Mouse (Mus musculus): ENCODE measurements around the gene Tmem120b. TPM values are rescaled to one million over a fixed set of nuclear protein-coding genes. Genes with fewer than 3 reads are reported as not detected.

Gene Tmem120b
- polyA plus RNA-seq, 1 experiment = 1.6 TPM

GRCm38 (mm10) chr5:123148073-123148722, 80.0 kb downstream of the Tmem120b start:
- Histone ChIP-seq H3K27ac (ENCODE audit: insufficient read depth, low read depth, low read length) (no peak overlapping the region), H3K4me3 (ENCODE audit: low read depth, low read length) (no peak overlapping the region), H3K4me1 (ENCODE audit: control insufficient read depth, insufficient read depth, insufficient read length, low read length) (peaks cover 13% of the 10 kb centered on the region), H3K27me3 (ENCODE audit: control insufficient read depth, insufficient read depth, low read length) (no peaks in the 10 kb centered on the region), H3K36me3 (ENCODE audit: control insufficient read depth, insufficient read depth, low read length) (peaks cover 62% of the 10 kb centered on the region)
- TF ChIP-seq POLR2A (IDR thresholded peaks at IDR 0.05; ENCODE audit: low read depth, low read length) (no peak), CTCF (IDR thresholded peaks at IDR 0.05; ENCODE audit: extremely low read depth, insufficient read length, insufficient replicate concordance, low read depth, low read length) (no peak)
- 84% methylated on average over 25 of the region's 25 CpGs for WGBS

- H3K4me3 ChIP-seq (ENCODE audit: low read depth, low read length) = peak overlapping the region; percentile 59
- TF ChIP-seq CTCF (IDR thresholded peaks at IDR 0.05; ENCODE audit: extremely low read depth, insufficient read length, insufficient replicate concordance, low read depth, low read length) (peak; percentile 99), POLR2A (IDR thresholded peaks at IDR 0.05; ENCODE audit: low read depth, low read length) (no peak)
- H3K27me3 ChIP-seq (ENCODE audit: control insufficient read depth, insufficient read depth, low read length) = no peaks in the 10 kb centered on the region
- peaks cover 13% of the 10 kb centered on the region for H3K4me1 ChIP-seq (ENCODE audit: control insufficient read depth, insufficient read depth, insufficient read length, low read length)
- H3K36me3 ChIP-seq (ENCODE audit: control insufficient read depth, insufficient read depth, low read length) = peaks cover 70% of the 10 kb centered on the region
- 6% methylated on average over 19 of the region's 19 CpGs for WGBS
- peak overlapping the region; percentile 41 for H3K27ac ChIP-seq (ENCODE audit: insufficient read depth, low read depth, low read length)
These were observed 81.5 kb downstream of the Tmem120b start for GRCm38 (mm10) chr5:123149451-123150400.

- Histone ChIP-seq H3K27me3 (ENCODE audit: control insufficient read depth, insufficient read depth, low read length) (no peaks in the 10 kb centered on the region), H3K36me3 (ENCODE audit: control insufficient read depth, insufficient read depth, low read length) (peaks cover 67% of the 10 kb centered on the region), H3K4me1 (ENCODE audit: control insufficient read depth, insufficient read depth, insufficient read length, low read length) (peaks cover 9% of the 10 kb centered on the region), H3K4me3 (ENCODE audit: low read depth, low read length) (peak overlapping the region; percentile 59), H3K27ac (ENCODE audit: insufficient read depth, low read depth, low read length) (peak overlapping the region; percentile 88)
- 16% methylated on average over 7 of the region's 7 CpGs for WGBS
- TF ChIP-seq POLR2A (IDR thresholded peaks at IDR 0.05; ENCODE audit: low read depth, low read length) (no peak), CTCF (IDR thresholded peaks at IDR 0.05; ENCODE audit: extremely low read depth, insufficient read length, insufficient replicate concordance, low read depth, low read length) (no peak)
These were observed 82.4 kb downstream of the Tmem120b start for GRCm38 (mm10) chr5:123150641-123151040.

- H3K27me3 ChIP-seq (ENCODE audit: control insufficient read depth, insufficient read depth, low read length) = no peaks in the 10 kb centered on the region
- H3K4me1 ChIP-seq (ENCODE audit: control insufficient read depth, insufficient read depth, insufficient read length, low read length) = peaks cover 9% of the 10 kb centered on the region
- peaks cover 69% of the 10 kb centered on the region for H3K36me3 ChIP-seq (ENCODE audit: control insufficient read depth, insufficient read depth, low read length)
- peak overlapping the region; percentile 59 for H3K4me3 ChIP-seq (ENCODE audit: low read depth, low read length)
- 34% methylated on average over 7 of the region's 7 CpGs for WGBS
- TF ChIP-seq POLR2A (IDR thresholded peaks at IDR 0.05; ENCODE audit: low read depth, low read length) (no peak), CTCF (IDR thresholded peaks at IDR 0.05; ENCODE audit: extremely low read depth, insufficient read length, insufficient replicate concordance, low read depth, low read length) (no peak)
- peak overlapping the region; percentile 88 for H3K27ac ChIP-seq (ENCODE audit: insufficient read depth, low read depth, low read length)
These were observed 82.9 kb downstream of the Tmem120b start for GRCm38 (mm10) chr5:123151077-123151476.

- Histone ChIP-seq H3K27ac (ENCODE audit: insufficient read depth, low read depth, low read length) (peak overlapping the region; percentile 7; the same call in 1 of the 2 replicates), H3K4me3 (ENCODE audit: low read depth, low read length) (no peak overlapping the region), H3K36me3 (ENCODE audit: control insufficient read depth, insufficient read depth, low read length) (peaks cover 66% of the 10 kb centered on the region), H3K27me3 (ENCODE audit: control insufficient read depth, insufficient read depth, low read length) (no peaks in the 10 kb centered on the region), H3K4me1 (ENCODE audit: control insufficient read depth, insufficient read depth, insufficient read length, low read length) (peaks cover 9% of the 10 kb centered on the region)
- TF ChIP-seq POLR2A (IDR thresholded peaks at IDR 0.05; ENCODE audit: low read depth, low read length) (no peak), CTCF (IDR thresholded peaks at IDR 0.05; ENCODE audit: extremely low read depth, insufficient read length, insufficient replicate concordance, low read depth, low read length) (no peak)
- 90% methylated on average over 19 of the region's 19 CpGs for WGBS
These were observed 83.6 kb downstream of the Tmem120b start for GRCm38 (mm10) chr5:123151707-123152362.

- H3K27ac ChIP-seq (ENCODE audit: insufficient read depth, low read depth, low read length) = no peak overlapping the region
- TF ChIP-seq CTCF (IDR thresholded peaks at IDR 0.05; ENCODE audit: extremely low read depth, insufficient read length, insufficient replicate concordance, low read depth, low read length) (no peak), POLR2A (IDR thresholded peaks at IDR 0.05; ENCODE audit: low read depth, low read length) (no peak)
- no peak overlapping the region for H3K4me3 ChIP-seq (ENCODE audit: low read depth, low read length)
- H3K4me1 ChIP-seq (ENCODE audit: control insufficient read depth, insufficient read depth, insufficient read length, low read length) = peaks cover 9% of the 10 kb centered on the region
- no peaks in the 10 kb centered on the region for H3K27me3 ChIP-seq (ENCODE audit: control insufficient read depth, insufficient read depth, low read length)
- peaks cover 67% of the 10 kb centered on the region for H3K36me3 ChIP-seq (ENCODE audit: control insufficient read depth, insufficient read depth, low read length)
- WGBS = 77% methylated on average over 1 of the region's 1 CpGs
These were observed 84.7 kb downstream of the Tmem120b start for GRCm38 (mm10) chr5:123152901-123153300.

All from small intestine, adult 2 months (tissue).